39 mouse cellular contexts compared by ENCODE assay signal in genomic region chr7:107602913-107603312, GRCm38 (mm10). TPM values are rescaled to one million over a fixed set of nuclear protein-coding genes. Genes with fewer than 3 reads are reported as not detected.
DNase-seq lines count a peak whose midpoint lies in the region; ATAC-seq lines count a peak whose summit lies in the region.
"Had no signal": no experiment of that assay in that cellular context is flagged by ENCODE, and none has a peak within 500 bp of the region (broad histone marks: within the 10 kb centered on the region; RNA-seq: fewer than 3 reads in every experiment).

No protein-coding gene starts in this region.

- 42% methylated on average over 6 of the region's 6 CpGs for WGBS in kidney, embryonic 15.5 days
- 69% methylated on average over 6 of the region's 6 CpGs for WGBS in embryonic facial prominence, embryonic 10.5 days
- 60% methylated on average over 6 of the region's 6 CpGs for WGBS in neural tube, embryonic 15.5 days

- peaks cover 6% of the 10 kb centered on the region; the same call in 1 of the 2 replicates for H3K4me1 ChIP-seq in kidney, embryonic 15.5 days
- H3K4me1 ChIP-seq in embryonic facial prominence, embryonic 10.5 days: peaks cover 7% of the 10 kb centered on the region
- no peaks in the 10 kb centered on the region for H3K4me1 ChIP-seq in neural tube, embryonic 15.5 days
- H3K4me1 ChIP-seq: forebrain, embryonic 15.5 days; heart, embryonic 15.5 days; intestine, embryonic 15.5 days; limb, embryonic 10.5 days; limb, embryonic 15.5 days; megakaryocyte, embryonic 14.5 days; midbrain, embryonic 12.5 days; neural tube, embryonic 12.5 days had no signal

- H3K9me3 ChIP-seq in kidney, embryonic 15.5 days (replicated peaks): no peaks in the 10 kb centered on the region
- H3K9me3 ChIP-seq in embryonic facial prominence, embryonic 10.5 days: no peaks in the 10 kb centered on the region
- no peaks in the 10 kb centered on the region for H3K9me3 ChIP-seq in neural tube, embryonic 15.5 days (replicated peaks)
- H3K9me3 ChIP-seq: forebrain, embryonic 10.5 days; forebrain, embryonic 15.5 days; heart, embryonic 15.5 days; intestine, embryonic 15.5 days; limb, embryonic 10.5 days; limb, embryonic 15.5 days; liver, embryonic 13.5 days; megakaryocyte, embryonic 14.5 days; midbrain, embryonic 12.5 days; neural tube, embryonic 12.5 days had no signal

- no peak overlapping the region for H3K4me2 ChIP-seq in kidney, embryonic 15.5 days
- H3K4me2 ChIP-seq in neural tube, embryonic 15.5 days: no peak overlapping the region
- H3K4me2 ChIP-seq: forebrain, embryonic 15.5 days; heart, embryonic 15.5 days; intestine, embryonic 15.5 days; limb, embryonic 15.5 days; liver, embryonic 13.5 days; midbrain, embryonic 12.5 days; neural tube, embryonic 12.5 days had no signal

- no peak overlapping the region for H3K27ac ChIP-seq in kidney, embryonic 15.5 days
- no peak overlapping the region for H3K27ac ChIP-seq in embryonic facial prominence, embryonic 10.5 days (replicated peaks)
- no peak overlapping the region for H3K27ac ChIP-seq in neural tube, embryonic 15.5 days (replicated peaks)
- H3K27ac ChIP-seq: forebrain, embryonic 10.5 days; forebrain, embryonic 15.5 days; heart, embryonic 15.5 days; hindbrain, postnatal 0 days; intestine, embryonic 15.5 days; layer of hippocampus, adult 2 months; limb, embryonic 10.5 days; limb, embryonic 15.5 days; liver, embryonic 13.5 days; midbrain, embryonic 12.5 days; neural tube, embryonic 12.5 days had no signal

- no peaks in the 10 kb centered on the region for H3K36me3 ChIP-seq in kidney, embryonic 15.5 days
- no peaks in the 10 kb centered on the region for H3K36me3 ChIP-seq in embryonic facial prominence, embryonic 10.5 days (replicated peaks)
- H3K36me3 ChIP-seq in neural tube, embryonic 15.5 days: no peaks in the 10 kb centered on the region
- H3K36me3 ChIP-seq: forebrain, embryonic 10.5 days; forebrain, embryonic 15.5 days; G1E; heart, embryonic 15.5 days; intestine, embryonic 15.5 days; limb, embryonic 10.5 days; limb, embryonic 15.5 days; liver, embryonic 13.5 days; midbrain, embryonic 12.5 days; neural tube, embryonic 12.5 days had no signal

- no peak overlapping the region for H3K9ac ChIP-seq in kidney, embryonic 15.5 days
- H3K9ac ChIP-seq in neural tube, embryonic 15.5 days (replicated peaks): no peak overlapping the region
- H3K9ac ChIP-seq: forebrain, embryonic 15.5 days; heart, embryonic 15.5 days; intestine, embryonic 15.5 days; limb, embryonic 15.5 days; liver, embryonic 13.5 days; midbrain, embryonic 12.5 days; neural tube, embryonic 12.5 days had no signal

- H3K4me3 ChIP-seq in kidney, embryonic 15.5 days (replicated peaks): no peak overlapping the region
- no peak overlapping the region for H3K4me3 ChIP-seq in embryonic facial prominence, embryonic 10.5 days
- H3K4me3 ChIP-seq in neural tube, embryonic 15.5 days (replicated peaks): no peak overlapping the region
- H3K4me3 ChIP-seq: forebrain, embryonic 10.5 days; forebrain, embryonic 15.5 days; heart, embryonic 15.5 days; intestine, embryonic 15.5 days; layer of hippocampus, adult 2 months; limb, embryonic 10.5 days; limb, embryonic 15.5 days; liver, embryonic 13.5 days; megakaryocyte, embryonic 14.5 days; midbrain, embryonic 12.5 days; myocyte; neural tube, embryonic 12.5 days had no signal

- ATAC-seq in kidney, embryonic 15.5 days (replicated peaks; ENCODE audit: low FRiP score): peak; percentile 73
- no peak for ATAC-seq in neural tube, embryonic 15.5 days (ENCODE audit: low FRiP score)
- ATAC-seq: forebrain, embryonic 15.5 days; hindbrain, postnatal 0 days; intestine, embryonic 15.5 days; lung, postnatal 0 days; Patski had no signal

- DNase-seq in embryo, embryonic 11 days: peak; percentile 6
- no peak for DNase-seq in embryo, embryonic 9.5 days (ENCODE audit: extremely low spot score)
- DNase-seq in kidney, adult 18-20 months: no peak
- DNase-seq in embryonic facial prominence, embryonic 10.5 days (ENCODE audit: low spot score): peak; percentile 22
- peak; percentile 70 for DNase-seq in retina, postnatal 1 day
- DNase-seq: adrenal gland, postnatal 14 days; cerebellum, adult 11 months; cerebellum, adult 9-10 months; cerebellum, postnatal 36 days; layer of hippocampus, postnatal 36 days; liver, embryonic 13.5 days; lung, adult 18-20 months; lung, postnatal 4 days; right cerebral cortex, adult 18-20 months; spleen, adult 18-20 months; thymus, adult 18-20 months; thymus, postnatal 25 days had no signal

- no peaks in the 10 kb centered on the region for H3K27me3 ChIP-seq in kidney, embryonic 15.5 days
- no peaks in the 10 kb centered on the region for H3K27me3 ChIP-seq in embryonic facial prominence, embryonic 10.5 days (replicated peaks; ENCODE audit: low read depth, poor library complexity, severe bottlenecking)
- no peaks in the 10 kb centered on the region for H3K27me3 ChIP-seq in neural tube, embryonic 15.5 days (replicated peaks)
- H3K27me3 ChIP-seq: forebrain, embryonic 15.5 days; heart, embryonic 15.5 days; intestine, embryonic 15.5 days; limb, embryonic 15.5 days; liver, embryonic 13.5 days; midbrain, embryonic 12.5 days; neural tube, embryonic 12.5 days; Patski had no signal

RNA-seq across cellular contexts. Expression of gene Ppfibp2, which starts 7.9 kb away (rescaled TPM):
- polyA plus RNA-seq in kidney, embryonic 15.5 days (2015; fragmentation: Nextera tagmentation; extraction: Ambion mirVana): 5.6 and 6.2 TPM in 2 replicates
- polyA plus RNA-seq in embryonic facial prominence, embryonic 10.5 days (2016; fragmentation: Nextera tagmentation; extraction: Ambion mirVana): 21.5 and 24.0 TPM in 2 replicates
- polyA plus RNA-seq in neural tube, embryonic 15.5 days (2015; fragmentation: Nextera tagmentation; extraction: Ambion mirVana): 2.5 and 3.6 TPM in 2 replicates
- polyA plus RNA-seq: G1E had no signal

RNA-seq across cellular contexts. Expression of gene 5330417H12Rik, which starts 22.0 kb away (rescaled TPM):
- not detected in 2 replicates for polyA plus RNA-seq in kidney, embryonic 15.5 days (2015; fragmentation: Nextera tagmentation; extraction: Ambion mirVana)
- not detected in 2 replicates for polyA plus RNA-seq in embryonic facial prominence, embryonic 10.5 days (2016; fragmentation: Nextera tagmentation; extraction: Ambion mirVana)
- not detected in 2 replicates for polyA plus RNA-seq in neural tube, embryonic 15.5 days (2015; fragmentation: Nextera tagmentation; extraction: Ambion mirVana)
- polyA plus RNA-seq: embryonic facial prominence, embryonic 11.5 days; forebrain, embryonic 10.5 days; forebrain, embryonic 15.5 days; frontal cortex, adult 2 months; G1E; heart, embryonic 15.5 days; hindbrain, embryonic 11.5 days; hindbrain, postnatal 0 days; intestine, embryonic 15.5 days; limb, embryonic 10.5 days; limb, embryonic 15.5 days; liver, embryonic 13.5 days; lung, postnatal 0 days; midbrain, embryonic 12.5 days; midbrain, postnatal 0 days; myocyte; neural tube, embryonic 12.5 days; Patski; stomach, embryonic 16.5 days had no signal

RNA-seq across cellular contexts. Expression of gene Olfml1, which starts 35.7 kb away (rescaled TPM):
- 24.1 and 26.1 TPM in 2 replicates for polyA plus RNA-seq in kidney, embryonic 15.5 days (2015; fragmentation: Nextera tagmentation; extraction: Ambion mirVana)
- 11.7 and 12.3 TPM in 2 replicates for polyA plus RNA-seq in embryonic facial prominence, embryonic 10.5 days (2016; fragmentation: Nextera tagmentation; extraction: Ambion mirVana)
- polyA plus RNA-seq in neural tube, embryonic 15.5 days (2015; fragmentation: Nextera tagmentation; extraction: Ambion mirVana): 3.1 and 6.5 TPM in 2 replicates
- polyA plus RNA-seq: G1E, myocyte, Patski had no signal

Comparison
In these comparisons a context has a peak if more than half of its experiments do, and no peak if none do; other contexts are left out.
1. DNase-seq: peak in embryo, embryonic 11 days (single experiment), embryonic facial prominence, embryonic 10.5 days (single experiment) and retina, postnatal 1 day (single experiment); none in embryo, embryonic 9.5 days (single experiment) and kidney, adult 18-20 months (single experiment).